Mouse (Mus musculus): ENCODE measurements around the gene Pgls.

DNA sequence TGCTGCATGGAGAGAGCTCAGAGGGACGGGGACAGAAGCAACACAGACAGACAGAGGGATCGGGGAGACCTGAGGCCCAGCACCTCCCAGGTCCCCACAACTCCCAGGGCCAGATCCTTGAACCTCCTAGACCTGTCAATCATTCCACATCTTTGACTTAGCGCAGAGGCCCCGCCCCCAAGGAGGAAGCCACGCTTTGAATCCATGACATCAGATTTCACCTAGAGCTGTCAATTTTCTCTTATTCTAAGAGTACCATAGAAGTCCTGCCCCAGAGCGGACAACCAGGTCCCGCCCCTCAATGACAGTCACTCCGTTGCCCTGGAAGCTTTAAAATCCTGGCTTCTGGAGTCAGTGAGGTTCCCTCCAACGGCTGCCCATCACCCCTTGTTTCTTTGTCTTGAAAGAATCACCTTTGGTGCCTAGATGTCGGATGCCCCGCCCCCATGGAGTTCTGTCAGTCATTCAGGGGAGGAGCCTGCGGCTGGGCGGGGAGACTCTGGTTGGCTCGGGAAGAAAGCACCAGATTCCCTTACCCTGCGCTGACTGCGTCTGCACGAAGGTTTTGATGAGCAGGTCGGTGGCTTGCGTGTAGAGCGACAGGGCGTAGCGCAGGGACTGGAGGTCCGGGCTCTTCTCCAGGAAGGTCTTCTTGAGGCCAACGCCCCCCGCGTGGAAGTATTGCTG lies 42.1 kb downstream of the Pgls start:
- TF ChIP-seq CTCF (IDR thresholded peaks at IDR 0.05; ENCODE audit: low read depth) (no peak), EP300 (IDR thresholded peaks at IDR 0.05; ENCODE audit: low read depth) (no peak)

Measured in heart, postnatal 0 days (tissue).